Mouse (Mus musculus) left cerebral cortex, postnatal 14 days (tissue): ENCODE results near the gene 2700049A03Rik. TPM values are rescaled to one million over a fixed set of nuclear protein-coding genes. Genes with fewer than 3 reads are reported as not detected.
"Not testable (repeated sequence)": the region's sequence is repeated elsewhere in the genome, so short reads cannot be mapped to it uniquely, and the experiment has no call there.

Experiments
- DNase-seq, 2 experiments: peaks; one replicate each; pipeline ENCODE4 v3.0.0; 2021 to 2022; ENCODE audit warnings: low spot score in 2 of 2, mixed read lengths in 1 of 2
- intact Hi-C: fragments of 180-260 bp; cut with DNase I; formaldehyde crosslinking; loops from one replicate; pipeline ENCODE4 v1.15.1; 2025
- long read RNA-seq, 2 experiments: library from polyadenylated mRNA; stranded (forward); transcript quantifications; one replicate each; pipeline ENCODE4 v2.0.0; 2021
- total RNA-seq, 2 experiments: library from RNA; stranded (reverse); gene quantifications; 2 replicates each; pipeline ENCODE4 v1.2.3; 2021

2700049A03Rik gene
- total RNA-seq, result 1 to 10 TPM; 5.0 to 5.6 TPM
- long read RNA-seq, experiment 1, partial matches to known transcripts, result 2 of 3 reads
- long read RNA-seq, experiment 1, other reads (novel, unspliced or antisense), result 1 of 3 reads
- long read RNA-seq, experiment 2, partial matches to known transcripts, result 0 of 1 reads
- long read RNA-seq, experiment 2, other reads (novel, unspliced or antisense), result 1 of 1 reads

- intact Hi-C loops, result no loop called here
- peak; percentile 65 to 75 for DNase-seq
Observed at GRCm38 (mm10) chr12:71136130-71136973, at the start of gene 2700049A03Rik, which contains the start of gene Timm9. 2700049A03Rik (plus strand) TSS chr12:71136848. Timm9 (minus strand) TSS chr12:71136684.

- intact Hi-C loops, DNase-seq: not testable (repeated sequence)
Observed at GRCm38 (mm10) chr12:71104275-71104674, 32.4 kb upstream of the 2700049A03Rik start.

- DNase-seq, result no peak
- intact Hi-C loops, result no loop called here
Observed at GRCm38 (mm10) chr12:71107216-71107771, 29.4 kb upstream of the 2700049A03Rik start.

- no peak for DNase-seq
- intact Hi-C loops, result no loop called here
Observed at GRCm38 (mm10) chr12:71111331-71111730, 25.3 kb upstream of the 2700049A03Rik start, which contains the start of gene Tomm20l. Tomm20l (plus strand) TSS chr12:71111428.

- intact Hi-C loops, result no loop called here
Observed at GRCm38 (mm10) chr12:71113074-71113473, 23.6 kb upstream of the 2700049A03Rik start.

GRCm38 (mm10) chr12:71113675-71114288 lies 22.9 kb upstream of the 2700049A03Rik start:
- peak; percentile 71 to 89 for DNase-seq
- intact Hi-C loops, result no loop called here

More at GRCm38 (mm10) chr12:71113074-71113473, 23.6 kb upstream of the 2700049A03Rik start:
- DNase-seq, result peak in 1 of 2 experiments; percentile 3

- DNase-seq, result no peak
- intact Hi-C loops, result no loop called here
Observed at GRCm38 (mm10) chr12:71116411-71116810, 20.2 kb upstream of the 2700049A03Rik start.

- intact Hi-C loops, result no loop called here
- DNase-seq, result no peak
Observed at GRCm38 (mm10) chr12:71122731-71123130, 13.9 kb upstream of the 2700049A03Rik start.

- DNase-seq, result no peak
- intact Hi-C loops, result no loop called here
Observed at GRCm38 (mm10) chr12:71123286-71123685, 13.4 kb upstream of the 2700049A03Rik start.

- intact Hi-C loops, result no loop called here
- no peak for DNase-seq
Observed at GRCm38 (mm10) chr12:71135581-71135980, 1.1 kb upstream of the 2700049A03Rik start.

GRCm38 (mm10) chr12:71136974-71137491 lies 385 bp downstream of the 2700049A03Rik start:
- intact Hi-C loops, result no loop called here
- peak; percentile 76 to 81 for DNase-seq

- DNase-seq, result no peak
- intact Hi-C loops, result no loop called here
Observed at GRCm38 (mm10) chr12:71137686-71138085, 1.0 kb downstream of the 2700049A03Rik start.

GRCm38 (mm10) chr12:71139258-71139828 lies 2.7 kb downstream of the 2700049A03Rik start:
- no peak for DNase-seq
- intact Hi-C loops, result no loop called here

GRCm38 (mm10) chr12:71141189-71141588 lies 4.5 kb downstream of the 2700049A03Rik start:
- intact Hi-C loops, result no loop called here
- no peak for DNase-seq

GRCm38 (mm10) chr12:71147641-71148040 lies 11.0 kb downstream of the 2700049A03Rik start:
- intact Hi-C loops, result no loop called here
- DNase-seq, result peak; percentile 41 to 61

GRCm38 (mm10) chr12:71148801-71149200 lies 12.2 kb downstream of the 2700049A03Rik start:
- intact Hi-C loops, result no loop called here
- DNase-seq, result no peak

- intact Hi-C loops, result no loop called here
- no peak for DNase-seq
Observed at GRCm38 (mm10) chr12:71149456-71149855, 12.8 kb downstream of the 2700049A03Rik start.

GRCm38 (mm10) chr12:71150167-71150566 lies 13.5 kb downstream of the 2700049A03Rik start:
- intact Hi-C loops, result no loop called here
- DNase-seq, result no peak

GRCm38 (mm10) chr12:71154979-71155378 lies 18.3 kb downstream of the 2700049A03Rik start:
- no peak for DNase-seq
- intact Hi-C loops, result no loop called here
